Comparison of ENCODE assay signal across 10 mouse cellular contexts in the genomic region with DNA sequence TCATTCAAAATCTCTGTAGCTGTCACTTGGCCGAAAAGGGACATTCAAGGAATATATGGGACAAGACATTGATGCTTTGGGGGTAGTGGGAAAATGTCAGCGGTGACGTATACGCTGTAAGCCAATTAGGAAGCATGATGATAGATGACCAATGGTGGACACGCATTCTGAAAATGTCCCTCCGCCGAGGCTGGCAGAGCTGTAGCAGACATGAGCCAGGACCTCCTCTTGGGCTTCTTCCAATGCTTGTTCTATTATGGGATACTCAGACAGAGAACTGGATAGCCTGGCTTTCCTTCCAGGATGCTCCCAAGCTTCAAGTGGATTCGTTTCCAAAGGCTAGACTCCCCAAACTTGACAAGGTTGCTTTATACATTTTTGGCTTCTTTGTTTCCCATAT.
DNase-seq lines count a peak whose midpoint lies in the region; TF ChIP-seq lines count a peak whose summit lies in the region.
"Had no signal": no experiment of that assay in that cellular context is flagged by ENCODE, and none has a peak within 500 bp of the region (broad histone marks: within the 10 kb centered on the region; RNA-seq: fewer than 3 reads in every experiment).

No protein-coding gene starts in this region.

- 38% methylated on average over 8 of the region's 8 CpGs for WGBS in cerebellum, adult 2 months

- H3K4me1 ChIP-seq in cerebellum, adult 2 months (ENCODE audit: control insufficient read depth, insufficient read depth, low read length): no peaks in the 10 kb centered on the region

- TF ChIP-seq POLR2A in cerebellum, adult 2 months (IDR thresholded peaks at IDR 0.05; ENCODE audit: borderline replicate concordance, insufficient read depth, low read length): no peak

- intact Hi-C loops in left cerebral cortex, postnatal 4 days (cut with DNase I): no loop called here
- intact Hi-C loops in left cerebral cortex, postnatal 36 days (cut with DNase I): no loop called here
- intact Hi-C loops in gastrocnemius, adult 2 months (cut with DNase I): no loop called here
- intact Hi-C loops in heart, postnatal 14 days (cut with DNase I): no loop called here

- no peak for TF ChIP-seq CTCF in cerebellum, adult 2 months (IDR thresholded peaks at IDR 0.05; ENCODE audit: borderline replicate concordance, insufficient read depth, low read depth, low read length)
- TF ChIP-seq CTCF in gastrocnemius, adult 2 months (IDR thresholded peaks at IDR 0.05): no peak

- no peaks in the 10 kb centered on the region; the same call in 1 of the 2 replicates for H3K27me3 ChIP-seq in cerebellum, adult 2 months (ENCODE audit: control insufficient read depth, insufficient read depth, low read length)

- H3K27ac ChIP-seq in cerebellum, adult 2 months (ENCODE audit: insufficient read depth, low read length): no peak overlapping the region
- peak overlapping the region; percentile 74 for H3K27ac ChIP-seq in gastrocnemius, adult 2 months
- H3K27ac ChIP-seq: left cerebral cortex, adult 2 months; stomach, postnatal 0 days had no signal

- peak; percentile 12 for DNase-seq in left cerebral cortex, postnatal 4 days
- DNase-seq in left cerebral cortex, postnatal 36 days (ENCODE audit: low spot score in 2 of 2): no peak
- DNase-seq in cerebellum, adult 2 months: peak; percentile 29 to 67
- DNase-seq in gastrocnemius, adult 2 months: peak; percentile 83
- DNase-seq in heart, postnatal 14 days: peak; percentile 50 to 68
- DNase-seq in urinary bladder, postnatal 25 days (ENCODE audit: low spot score): no peak
- no peak for DNase-seq in urinary bladder, postnatal 14 days (ENCODE audit: low spot score)
- DNase-seq in thymus, postnatal 4 days: no peak

- H3K4me3 ChIP-seq in cerebellum, adult 2 months (replicated peaks; ENCODE audit: insufficient read depth, low read depth, low read length): no peak overlapping the region
- no peak overlapping the region for H3K4me3 ChIP-seq in gastrocnemius, adult 2 months
- H3K4me3 ChIP-seq: left cerebral cortex, adult 2 months had no signal

Comparison
In these comparisons a context has a peak if more than half of its experiments do, and no peak if none do; other contexts are left out.
1. DNase-seq: peak in left cerebral cortex, postnatal 4 days (single experiment), cerebellum, adult 2 months (2 of 2), gastrocnemius, adult 2 months (single experiment) and heart, postnatal 14 days (2 of 2); none in left cerebral cortex, postnatal 36 days (0 of 2), urinary bladder, postnatal 25 days (single experiment), urinary bladder, postnatal 14 days (single experiment) and thymus, postnatal 4 days (single experiment).